Mouse (Mus musculus) G1E (cell line): ENCODE measurements around the gene Hipk2. TPM values are rescaled to one million over a fixed set of nuclear protein-coding genes. Genes with fewer than 3 reads are reported as not detected.

Experiments used
- ATAC-seq: 2 replicates; pipeline ENCODE4 v1.8.0; 2016; ENCODE audit warnings: mild to moderate bottlenecking; ENCODE audit not compliant: insufficient number of reproducible peaks, poor library complexity, low FRiP score, severe bottlenecking; ENCODE audit errors: extremely low read depth
- DNase-seq: peaks from one replicate; pipeline ENCODE4 v3.0.0; 2012; ENCODE audit warnings: low spot score
- H3K27me3 ChIP-seq: 2 replicates; pipeline ENCODE4 v1.6.1; 2012; ENCODE audit warnings: mild to moderate bottlenecking, low read length, inconsistent platforms; ENCODE audit not compliant: insufficient read depth
- H3K36me3 ChIP-seq: replicated peaks from 2 replicates; pipeline ENCODE3; 2012; ENCODE audit warnings: mild to moderate bottlenecking, inconsistent platforms
- H3K4me1 ChIP-seq: 2 replicates; pipeline ENCODE4 v1.6.1; 2012; ENCODE audit warnings: low read depth, low read length, inconsistent platforms, mixed read lengths; ENCODE audit not compliant: insufficient read depth
- H3K4me3 ChIP-seq: 2 replicates; pipeline ENCODE4 v1.5.1; 2012; ENCODE audit warnings: low read depth, mild to moderate bottlenecking, inconsistent platforms, low read length, moderate library complexity, mixed read lengths
- H3K9me3 ChIP-seq: replicated peaks from 2 replicates; pipeline ENCODE4 v1.6.1; 2012; ENCODE audit warnings: inconsistent platforms
- CTCF ChIP-seq: IDR thresholded peaks from 2 replicates; pipeline ENCODE4 v1.5.1; 2012; ENCODE audit warnings: low read depth, low read length, inconsistent platforms, mixed read lengths
- GATA1 ChIP-seq: IDR thresholded peaks from 2 replicates; pipeline ENCODE4 v1.6.1; 2012; ENCODE audit warnings: borderline replicate concordance, low read length, inconsistent platforms, mixed read lengths
- GATA2 ChIP-seq: IDR thresholded peaks from 2 replicates; pipeline ENCODE4 v1.6.1; 2012; ENCODE audit warnings: low read depth, low read length, inconsistent platforms, borderline replicate concordance
- POLR2AphosphoS5 ChIP-seq: IDR thresholded peaks from 2 replicates; pipeline ENCODE4 v1.6.1; 2012; ENCODE audit warnings: low read depth, low read length, inconsistent platforms; ENCODE audit not compliant: insufficient replicate concordance
- TAL1 ChIP-seq: conservative IDR thresholded peaks from 2 replicates; pipeline ENCODE4 v1.6.1; 2012; ENCODE audit warnings: low read depth, low read length, inconsistent platforms, mixed read lengths
- polyA plus RNA-seq: library from polyadenylated mRNA; stranded (reverse); fragments of >175 nt; gene quantifications from 2 replicates; pipeline ENCODE4 v1.2.3, GENCODE M21; 2012
- total RNA-seq, 2 experiments: library from RNA; stranded (forward) in 1 of 2; stranded (reverse) in 1 of 2; fragments of 200-1000 nt in 1 of 2; fragments of >200 nt in 1 of 2; fragmentation: Nextera tagmentation in 1 of 2; gene quantifications; 2 replicates each; pipeline ENCODE4 v1.2.3; 2014 to 2017

Hipk2 gene
- total and polyA plus RNA-seq, 3 experiments, result 4.6 to 97.9 (median 39.6) TPM

- H3K27me3 ChIP-seq, result no peaks in the 10 kb centered on the region
- no peak overlapping the region for H3K4me3 ChIP-seq
- peaks cover 46% of the 10 kb centered on the region for H3K4me1 ChIP-seq
- H3K9me3 ChIP-seq, result 0 out of 2 replicates have a peak, but pooled peaks cover 1% of the 10 kb centered on the region
- peaks cover 26% of the 10 kb centered on the region for H3K36me3 ChIP-seq
- ATAC-seq, result no peak
- DNase-seq, result no peak
- TF ChIP-seq CTCF (no peak), TAL1 (no peak), POLR2AphosphoS5 (no peak), GATA1 (no peak), GATA2 (no peak)
Observed at GRCm38 (mm10) chr6:38787811-38788509, 88.0 kb downstream of the Hipk2 start.

- Histone ChIP-seq H3K4me3 (no peak overlapping the region), H3K4me1 (peaks cover 50% of the 10 kb centered on the region), H3K9me3 (0 out of 2 replicates have a peak, but pooled peaks cover 1% of the 10 kb centered on the region), H3K27me3 (no peaks in the 10 kb centered on the region), H3K36me3 (peaks cover 29% of the 10 kb centered on the region)
- DNase-seq (no peak), ATAC-seq (no peak)
- no peak for TF ChIP-seq POLR2AphosphoS5
- no peak for TF ChIP-seq GATA1
- TF ChIP-seq CTCF, result no peak
- no peak for TF ChIP-seq GATA2
- TF ChIP-seq TAL1, result no peak
Observed at GRCm38 (mm10) chr6:38787134-38787533, 88.8 kb downstream of the Hipk2 start.

- Histone ChIP-seq H3K9me3 (no peaks in the 10 kb centered on the region), H3K4me1 (peaks cover 55% of the 10 kb centered on the region), H3K36me3 (peaks cover 24% of the 10 kb centered on the region), H3K4me3 (no peak overlapping the region), H3K27me3 (no peaks in the 10 kb centered on the region)
- no peak for DNase-seq
- no peak for TF ChIP-seq CTCF
- no peak for TF ChIP-seq GATA2
- TF ChIP-seq GATA1, result no peak
- no peak for TF ChIP-seq TAL1
- TF ChIP-seq POLR2AphosphoS5, result no peak
- ATAC-seq, result no peak
Observed at GRCm38 (mm10) chr6:38785747-38786146, 90.2 kb downstream of the Hipk2 start.

- DNase-seq, result no peak
- H3K36me3 ChIP-seq, result peaks cover 6% of the 10 kb centered on the region
- peaks cover 58% of the 10 kb centered on the region for H3K4me1 ChIP-seq
- no peak for TF ChIP-seq POLR2AphosphoS5
- H3K4me3 ChIP-seq, result peak overlapping the region; percentile 62; the same call in 1 of the 2 replicates
- no peaks in the 10 kb centered on the region for H3K27me3 ChIP-seq
- ATAC-seq, result no peak
- H3K9me3 ChIP-seq, result no peaks in the 10 kb centered on the region
Observed at GRCm38 (mm10) chr6:38779411-38779810, 96.6 kb downstream of the Hipk2 start.

GRCm38 (mm10) chr6:38778887-38779286, 97.1 kb downstream of the Hipk2 start:
- peak; percentile 71 for DNase-seq
- Histone ChIP-seq H3K4me3 (no peak overlapping the region), H3K27me3 (no peaks in the 10 kb centered on the region), H3K36me3 (peaks cover 7% of the 10 kb centered on the region), H3K4me1 (peaks cover 59% of the 10 kb centered on the region), H3K9me3 (no peaks in the 10 kb centered on the region)
- peak; percentile 98 for ATAC-seq
- peak; percentile 96 for TF ChIP-seq TAL1
- TF ChIP-seq GATA2, result no peak

- TF ChIP-seq POLR2AphosphoS5, result no peak
- no peak for TF ChIP-seq CTCF
- no peak for TF ChIP-seq GATA2
- no peak for TF ChIP-seq GATA1
- TF ChIP-seq TAL1, result no peak
- DNase-seq, result no peak
- H3K36me3 ChIP-seq, result peaks cover 7% of the 10 kb centered on the region
- H3K9me3 ChIP-seq, result no peaks in the 10 kb centered on the region
- no peak overlapping the region for H3K4me3 ChIP-seq
- ATAC-seq, result no peak
- H3K27me3 ChIP-seq, result no peaks in the 10 kb centered on the region
- peaks cover 63% of the 10 kb centered on the region for H3K4me1 ChIP-seq
Observed at GRCm38 (mm10) chr6:38776000-38776584, 99.9 kb downstream of the Hipk2 start.
